Mouse (Mus musculus): ENCODE data around the gene Arsg.

Arsg gene

DNA sequence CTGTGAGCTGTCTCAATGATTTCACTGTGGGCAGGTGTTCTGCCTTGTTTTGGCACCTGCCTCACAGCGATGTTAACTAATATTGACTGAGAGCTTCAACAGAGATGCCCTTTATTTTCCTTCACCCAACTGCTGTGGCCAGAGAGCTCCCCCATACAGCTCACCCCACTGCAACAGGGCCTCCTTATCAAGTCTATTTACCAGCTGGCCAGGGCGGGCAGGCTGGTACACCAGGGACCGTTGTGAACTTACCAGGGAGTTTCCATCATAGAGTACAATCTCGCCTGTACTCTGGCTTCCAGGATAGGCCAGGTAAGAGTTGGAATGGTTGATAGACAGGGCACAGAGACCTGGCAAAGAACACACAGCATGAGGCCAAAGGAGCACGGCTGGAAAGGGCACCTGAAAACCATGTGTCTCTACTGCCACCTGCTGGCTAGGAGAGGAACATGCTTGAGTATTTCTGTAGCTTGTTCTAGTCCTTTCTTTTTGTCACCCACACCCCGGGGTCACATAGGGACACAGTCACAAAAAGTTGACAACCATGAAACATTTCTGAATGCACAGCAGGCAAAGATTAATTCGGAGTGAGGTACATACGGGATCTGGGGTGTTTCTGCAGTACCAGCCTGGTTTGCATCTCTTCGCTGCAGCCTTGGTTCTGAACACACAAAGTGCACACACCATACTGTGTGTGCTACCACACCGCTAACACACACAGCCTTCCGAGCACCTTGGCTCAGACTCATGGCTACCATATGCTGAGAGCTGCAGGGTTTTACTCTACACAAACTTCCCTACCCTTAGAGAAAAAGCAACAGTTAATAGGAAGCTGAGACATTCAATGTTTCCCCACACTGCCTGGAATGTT is 111.9 kb downstream of the Arsg start:
- peak; percentile 63 to 78 for DNase-seq (ENCODE audit: low spot score in 2 of 2)

DNA sequence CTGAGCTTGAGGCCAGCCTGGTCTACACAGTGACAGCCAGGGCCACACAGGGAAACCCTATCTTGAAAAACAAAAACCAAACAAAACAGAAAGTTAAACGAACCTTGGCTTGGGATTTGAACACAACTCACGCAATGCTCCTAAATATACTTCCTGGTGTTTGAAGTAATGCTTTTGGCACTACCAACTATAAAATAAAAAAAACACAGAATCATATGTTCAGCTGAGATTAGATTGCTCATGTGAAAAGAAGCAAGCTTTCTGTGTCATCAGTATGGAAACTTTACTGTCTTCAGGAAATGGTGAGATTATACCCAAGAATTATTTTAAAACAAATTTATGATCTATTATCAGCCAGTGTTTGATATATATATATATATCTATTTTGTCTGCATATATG is 113.2 kb downstream of the Arsg start:
- DNase-seq (ENCODE audit: low spot score in 2 of 2): no peak

DNA sequence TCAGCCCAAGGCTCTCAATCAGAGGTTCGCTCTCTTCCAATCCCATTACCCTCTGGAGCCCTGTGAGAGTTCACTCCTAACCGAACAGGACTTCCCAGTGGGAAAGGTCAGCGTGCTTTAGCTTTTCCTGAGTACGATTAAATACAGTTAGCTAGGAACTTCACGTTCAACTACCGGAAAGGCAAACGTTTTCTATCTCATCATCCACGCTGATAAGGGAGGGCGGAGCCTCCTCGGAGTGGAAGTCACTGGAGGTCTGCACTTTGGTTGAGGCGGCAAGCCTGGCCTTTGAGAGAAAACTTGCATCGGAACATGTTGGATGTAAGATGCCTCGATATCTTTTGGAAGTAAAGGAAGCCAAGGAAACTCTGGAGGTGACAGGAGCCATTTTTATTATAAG is 113.8 kb downstream of the Arsg start:
- DNase-seq (ENCODE audit: low spot score in 2 of 2): no peak

- no peak for DNase-seq (ENCODE audit: low spot score in 2 of 2)
Observed at GRCm38 (mm10) chr11:109587638-109588374, 114.6 kb downstream of the Arsg start.

GRCm38 (mm10) chr11:109590012-109590411 is 116.8 kb downstream of the Arsg start:
- DNase-seq (ENCODE audit: low spot score in 2 of 2): no peak

DNA sequence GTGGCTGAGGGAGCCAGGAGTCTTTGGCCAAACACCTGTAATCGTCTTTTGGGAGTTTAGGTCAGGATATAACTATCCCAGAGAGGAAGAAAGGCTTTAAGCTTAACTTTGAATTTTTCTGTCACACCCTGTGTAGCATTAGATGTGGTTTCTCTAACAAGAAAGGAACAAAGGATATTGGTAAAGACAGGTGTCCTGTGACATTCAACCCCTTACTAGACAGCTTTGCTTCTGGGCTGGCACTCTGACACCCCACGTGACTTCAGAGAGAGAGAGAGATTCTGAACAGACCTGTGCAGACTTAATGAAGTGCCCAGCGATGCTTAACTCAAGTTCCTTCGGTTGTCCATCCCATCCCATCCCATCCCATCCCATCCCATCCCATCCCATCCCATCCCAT is 118.3 kb downstream of the Arsg start:
- DNase-seq (ENCODE audit: low spot score in 2 of 2): no peak

- no peak for DNase-seq (ENCODE audit: low spot score in 2 of 2)
Observed at GRCm38 (mm10) chr11:109593200-109593981, 120.2 kb downstream of the Arsg start.

DNA sequence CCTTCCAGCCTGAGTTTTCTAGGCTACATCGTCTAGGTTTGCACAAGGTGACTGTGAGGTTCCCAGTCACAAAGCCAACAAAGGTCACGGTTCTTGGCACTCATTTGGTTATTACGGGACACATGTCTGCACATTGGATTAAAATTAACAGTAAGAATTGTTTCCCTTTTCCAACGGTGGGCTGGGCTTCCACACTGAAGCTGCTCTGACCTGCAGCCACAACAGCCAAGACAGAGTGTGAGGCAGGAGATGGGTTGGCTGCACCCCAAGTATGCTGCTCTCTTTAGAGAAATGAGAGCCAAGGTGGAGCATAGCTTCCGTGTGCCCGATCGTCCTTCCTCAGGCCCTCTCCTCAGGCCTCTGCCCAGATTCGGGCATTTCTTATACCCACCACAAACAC is 121.6 kb downstream of the Arsg start:
- DNase-seq (ENCODE audit: low spot score in 2 of 2): no peak

- no peak for DNase-seq (ENCODE audit: low spot score in 2 of 2)
Observed at GRCm38 (mm10) chr11:109598778-109599570, 125.8 kb downstream of the Arsg start.

DNA sequence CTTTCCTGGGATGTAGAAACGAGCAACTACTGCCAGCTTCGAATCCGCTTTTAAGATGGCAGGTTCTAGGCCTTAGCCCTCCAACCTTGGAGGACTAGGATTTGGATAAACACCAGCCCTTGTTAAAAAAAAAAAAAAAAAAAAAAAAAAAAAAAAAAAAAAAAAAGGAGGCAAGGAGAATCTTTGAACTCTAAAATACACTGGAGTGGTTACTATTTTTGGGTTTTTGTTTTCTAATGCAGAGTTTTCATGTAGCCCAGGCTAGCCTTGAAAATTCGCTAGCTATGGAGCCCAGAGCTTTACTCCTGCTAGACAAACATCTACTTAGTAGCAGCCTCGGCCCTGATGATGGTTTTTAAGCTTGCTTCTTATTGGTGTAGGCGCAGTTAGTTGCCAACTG is 134.4 kb downstream of the Arsg start:
- no peak for DNase-seq (ENCODE audit: low spot score in 2 of 2)

DNA sequence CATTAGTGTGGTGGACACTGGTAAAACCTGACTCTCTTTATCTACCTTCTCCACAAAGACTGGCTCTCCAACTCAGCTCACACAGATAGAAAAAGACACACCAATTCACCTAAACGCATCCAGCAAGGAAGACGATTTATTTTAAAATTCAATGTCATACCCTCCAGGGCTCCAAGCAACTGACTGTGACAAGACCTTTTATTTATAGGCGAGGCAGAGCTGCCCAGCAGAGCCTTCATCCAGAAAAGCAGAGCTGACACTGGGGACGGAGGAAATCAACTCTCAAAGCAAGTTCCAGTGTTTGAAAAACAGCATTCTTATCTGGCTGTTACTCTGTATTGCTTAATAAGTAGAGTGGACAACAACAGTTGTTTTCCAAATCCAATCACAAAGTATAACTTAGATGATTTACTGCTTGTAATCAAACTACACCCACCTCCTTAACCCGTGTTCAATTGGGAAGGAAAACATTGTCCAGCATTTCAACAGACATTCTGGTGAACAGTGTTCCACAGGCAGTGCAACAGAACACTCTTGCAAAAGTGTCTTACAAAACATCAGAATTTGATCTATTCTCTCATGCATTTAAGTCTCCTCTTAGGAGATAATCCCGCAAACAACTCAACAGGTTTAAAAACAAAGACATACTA is 135.9 kb downstream of the Arsg start:
- no peak for DNase-seq (ENCODE audit: low spot score in 2 of 2)

- no peak for DNase-seq (ENCODE audit: low spot score in 2 of 2)
Observed at GRCm38 (mm10) chr11:109610046-109610794, 137.0 kb downstream of the Arsg start.

DNA sequence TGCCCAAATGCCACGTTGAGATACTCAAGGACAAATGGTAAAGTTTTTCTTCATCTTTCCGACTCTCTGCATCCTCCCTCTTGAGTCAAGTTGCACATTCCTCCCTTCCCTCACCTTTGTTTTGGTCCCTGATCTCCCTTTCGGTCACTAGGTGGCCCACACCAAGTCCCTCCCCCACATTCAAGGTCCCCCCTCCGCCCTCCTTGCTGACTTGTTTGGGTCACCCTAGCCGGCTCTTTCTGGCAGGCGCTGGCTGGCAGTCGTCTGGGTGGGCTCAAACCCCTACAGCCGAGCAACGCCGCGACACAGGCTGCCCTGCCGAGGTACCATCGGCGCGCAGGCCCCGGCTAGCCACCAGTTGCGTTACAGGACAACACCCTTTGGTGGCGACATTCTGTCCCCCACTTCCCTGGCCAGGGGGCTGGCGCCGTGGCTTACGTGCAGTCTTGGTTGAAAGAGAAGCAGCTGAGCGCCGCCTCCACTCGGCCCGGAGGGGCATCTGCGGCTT is 137.7 kb downstream of the Arsg start:
- DNase-seq (ENCODE audit: low spot score in 2 of 2): no peak

- peak; percentile 97 for DNase-seq (ENCODE audit: low spot score in 2 of 2)
Observed at GRCm38 (mm10) chr11:109611303-109612149, 138.4 kb downstream of the Arsg start, which contains the start of gene Wipi1. Gene Wipi1 (minus strand): TSS chr11:109611967.

DNA sequence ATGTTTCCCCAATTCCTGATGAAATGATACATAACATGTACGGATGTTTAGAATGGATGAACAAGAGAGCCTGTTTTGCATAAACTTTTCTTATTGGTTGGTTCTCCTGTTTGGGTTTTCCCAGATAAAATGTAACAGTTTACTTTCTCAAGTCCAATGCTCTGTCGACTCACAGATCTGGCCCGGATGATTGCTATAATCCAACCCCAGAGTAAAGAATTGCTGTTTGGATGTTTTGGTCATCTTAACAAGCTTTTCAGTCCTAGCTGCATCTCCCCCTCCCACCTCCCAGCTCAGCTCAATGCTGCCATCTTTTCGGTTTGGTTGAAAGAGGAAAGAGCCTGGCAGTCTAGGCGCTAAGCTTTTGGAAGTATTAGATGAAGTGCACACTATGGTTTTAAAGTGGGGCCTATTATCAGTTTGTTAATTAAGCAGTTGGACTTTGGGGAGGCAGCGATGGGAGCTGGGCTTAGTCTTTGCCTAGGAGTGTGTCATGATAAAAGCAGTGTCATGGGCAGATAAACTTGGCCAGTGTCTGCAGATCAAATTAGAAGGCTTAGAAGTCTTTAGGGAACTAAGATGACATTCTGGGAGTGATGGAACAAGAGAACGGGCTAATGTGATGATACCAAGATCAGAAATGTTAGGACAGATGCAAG is 139.8 kb downstream of the Arsg start:
- DNase-seq (ENCODE audit: low spot score in 2 of 2): no peak

- no peak for DNase-seq (ENCODE audit: low spot score in 2 of 2)
Observed at GRCm38 (mm10) chr11:109615286-109615685, 142.1 kb downstream of the Arsg start.

- DNase-seq (ENCODE audit: low spot score in 2 of 2): no peak
Observed at GRCm38 (mm10) chr11:109616352-109616751, 143.2 kb downstream of the Arsg start.

GRCm38 (mm10) chr11:109616766-109617165 is 143.6 kb downstream of the Arsg start:
- no peak for DNase-seq (ENCODE audit: low spot score in 2 of 2)
